Mouse (Mus musculus) urinary bladder, postnatal 14 days (tissue): Measurements from ENCODE around the gene Fnbp1.

Experiments used
- DNase-seq: peaks from one replicate; pipeline ENCODE4 v3.0.0; 2021; ENCODE audit warnings: low spot score

The Fnbp1 gene

DNA sequence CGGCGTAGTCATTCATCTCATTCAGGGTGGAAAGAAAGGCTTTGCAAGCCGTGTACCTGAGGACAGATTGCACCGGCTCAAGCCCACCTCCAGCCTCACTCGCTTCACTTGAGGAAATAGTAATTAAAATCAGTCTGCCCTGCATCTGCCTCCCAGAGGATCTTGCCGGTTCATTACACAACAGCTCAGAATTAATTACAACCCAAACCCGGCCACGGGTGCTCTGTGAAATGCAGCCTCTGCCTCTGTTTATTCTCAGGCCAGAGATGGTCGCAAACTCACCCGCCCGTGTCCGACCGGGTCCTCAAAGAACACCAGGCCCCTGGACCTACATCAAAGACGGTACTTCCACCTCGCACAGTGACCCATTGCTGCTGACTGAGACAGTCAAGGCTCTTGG is 45.7 kb downstream of the Fnbp1 start:
- no peak for DNase-seq

DNA sequence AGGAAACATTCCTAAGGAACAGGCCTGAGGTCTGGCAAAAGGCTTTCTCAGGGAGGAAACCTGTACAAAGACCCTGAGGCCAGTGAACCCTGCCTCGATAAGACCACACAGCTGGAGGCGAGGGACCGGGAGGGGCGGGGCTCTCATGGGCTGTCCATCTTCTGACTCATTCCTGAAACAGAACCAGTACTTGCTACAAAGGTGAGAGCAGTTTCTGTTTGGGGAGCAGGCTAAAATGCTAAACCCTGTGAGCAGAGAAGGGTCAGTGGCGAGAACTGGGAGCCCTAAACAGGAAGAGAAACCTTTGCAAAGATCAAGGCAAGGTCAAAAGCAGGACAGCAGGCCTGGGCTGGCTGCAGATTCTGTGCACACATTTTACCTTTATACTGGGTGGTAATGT is 47.2 kb downstream of the Fnbp1 start:
- peak; percentile 22 for DNase-seq

DNA sequence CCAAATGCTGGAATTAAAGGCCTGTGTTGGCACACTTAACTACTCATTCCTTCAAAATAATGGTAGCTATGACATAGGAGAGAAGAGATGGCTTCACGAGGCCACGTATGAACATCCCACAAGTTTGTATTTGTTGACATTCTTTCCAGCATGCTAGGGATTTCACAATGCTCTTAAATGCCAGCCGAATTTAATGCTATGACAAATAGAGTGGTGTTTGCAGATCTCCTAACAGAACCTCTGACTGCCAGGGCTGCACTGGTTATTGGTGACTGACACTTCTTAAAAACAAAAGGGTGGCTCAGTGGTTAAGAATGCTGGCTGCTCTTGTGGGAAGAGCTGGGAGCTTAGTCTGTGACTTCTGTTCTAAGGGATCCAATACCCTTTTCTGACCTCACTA is 48.9 kb downstream of the Fnbp1 start:
- DNase-seq = no peak

DNA sequence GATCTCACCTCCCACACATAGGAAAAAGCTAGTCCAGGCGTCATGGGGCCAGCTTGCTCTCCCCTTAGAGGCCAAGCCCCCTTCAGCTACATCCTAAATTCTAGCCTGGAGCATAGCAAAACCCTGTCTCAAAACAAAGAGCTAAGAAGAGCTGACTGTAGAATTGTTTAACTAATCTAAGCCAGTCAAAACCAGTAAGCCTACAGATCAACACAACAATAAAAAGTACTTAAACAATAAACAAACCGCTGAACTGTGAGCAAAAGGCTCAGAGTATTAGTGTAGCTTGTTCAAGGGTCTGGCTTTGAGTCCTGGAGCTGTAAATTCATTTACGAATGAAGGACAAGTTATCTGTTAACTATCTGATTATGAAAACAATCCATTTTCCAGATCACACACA is 50.6 kb downstream of the Fnbp1 start:
- no peak for DNase-seq

DNA sequence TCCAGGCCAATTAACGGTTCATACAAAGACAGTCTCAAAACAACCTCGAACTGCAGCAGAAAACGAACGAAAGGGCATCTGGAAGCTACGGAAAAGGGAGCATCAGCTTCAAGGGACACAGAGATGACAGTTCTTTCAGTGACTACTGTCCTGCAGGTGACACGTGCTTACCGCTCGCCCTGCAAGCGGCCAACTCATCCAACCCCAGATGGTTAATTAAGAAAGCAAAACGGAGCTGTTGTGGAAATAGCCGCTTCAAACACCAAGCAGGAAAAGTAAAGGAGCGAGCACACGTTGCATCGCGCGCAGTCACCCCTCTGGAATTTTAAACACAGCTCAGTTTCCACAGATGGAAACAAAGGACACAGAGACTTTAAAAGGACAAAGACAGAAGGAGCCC is 52.2 kb downstream of the Fnbp1 start:
- DNase-seq = no peak

DNA sequence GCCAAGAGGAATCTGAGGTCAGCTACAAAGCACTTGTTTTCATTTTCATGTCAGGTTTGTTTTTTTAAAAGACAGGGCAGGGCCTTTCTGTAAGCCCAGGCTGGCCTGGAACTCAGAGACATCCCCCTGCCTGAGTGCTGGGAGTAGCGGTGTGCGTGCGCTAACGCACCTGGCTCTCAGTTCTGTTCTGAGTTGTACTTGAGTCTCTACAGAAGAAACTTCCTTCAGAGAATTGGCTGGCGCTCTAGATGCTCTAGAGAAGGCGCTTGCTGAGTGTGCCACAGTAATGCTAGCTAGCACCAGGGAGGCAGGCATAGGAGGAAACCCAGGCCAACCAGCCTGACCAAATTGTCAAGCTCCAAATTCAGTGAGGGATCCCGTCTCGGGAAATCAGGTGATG is 52.9 kb downstream of the Fnbp1 start:
- DNase-seq = no peak

DNA sequence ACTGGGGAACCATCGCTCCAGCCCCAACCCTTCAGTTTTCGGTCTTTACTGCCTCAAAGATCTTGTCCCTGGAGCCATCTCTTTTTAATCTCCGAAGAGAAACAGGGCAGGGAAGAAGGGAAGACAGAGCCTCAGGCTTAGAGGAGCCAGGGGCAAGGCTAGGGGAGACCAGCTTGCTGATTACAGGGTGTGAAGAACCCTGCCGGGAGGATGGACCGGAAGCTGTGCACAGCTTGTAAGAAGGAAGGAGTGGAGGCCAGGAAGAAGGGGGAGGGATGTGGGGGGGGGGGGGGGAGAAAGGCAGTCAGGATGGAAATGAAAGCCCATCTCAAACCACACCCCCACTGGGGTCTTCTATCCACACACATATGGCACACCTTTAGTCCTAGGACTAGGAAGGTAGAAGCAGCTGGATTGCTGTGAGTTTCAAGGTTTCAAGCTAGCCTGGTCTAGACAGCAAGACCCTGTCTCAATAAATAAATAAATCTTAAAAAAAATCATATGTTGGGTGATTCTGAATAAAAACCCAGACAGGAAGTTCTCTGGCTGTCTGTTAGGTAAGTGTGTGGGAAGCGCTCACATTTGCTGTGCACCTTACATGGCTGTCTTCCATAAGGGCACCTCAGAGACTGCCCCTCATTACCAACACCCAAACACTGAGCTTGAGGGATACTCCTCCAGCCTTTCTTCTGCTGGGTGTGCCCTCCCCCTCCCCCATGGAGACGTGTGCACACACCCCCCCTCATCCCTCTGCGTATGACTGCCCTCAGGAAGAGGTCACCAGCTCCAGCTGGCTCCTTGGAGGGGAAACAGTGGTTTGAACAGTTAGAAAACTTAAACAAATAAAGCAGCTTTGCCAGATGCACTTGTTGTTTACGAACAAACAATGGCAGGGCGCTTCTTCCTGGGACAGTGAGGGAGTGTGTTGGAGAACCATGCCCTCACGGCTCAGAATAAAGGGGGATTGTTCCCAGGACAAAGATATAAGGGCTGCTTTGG is 53.8 kb downstream of the Fnbp1 start:
- peak; percentile 33 for DNase-seq

DNA sequence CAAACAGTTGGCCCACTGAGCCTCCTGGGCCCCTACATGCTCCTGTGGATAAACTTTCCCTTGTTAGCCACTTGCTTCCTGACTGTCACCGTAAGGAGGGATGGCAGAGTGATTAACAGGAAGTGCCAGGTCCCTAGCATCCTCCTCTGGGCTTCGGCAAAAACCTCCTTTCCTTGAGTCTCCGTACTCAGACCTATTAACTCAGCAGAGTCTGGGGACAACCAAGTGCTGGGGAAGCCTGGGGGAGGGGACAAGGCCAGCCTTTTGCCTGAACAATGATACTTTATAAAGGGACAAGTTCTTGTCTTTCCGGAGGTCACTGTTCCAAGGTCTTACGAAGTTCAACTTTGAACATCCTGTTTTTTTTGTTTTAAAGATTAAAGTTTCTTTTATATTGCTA is 54.7 kb downstream of the Fnbp1 start:
- DNase-seq = no peak

DNA sequence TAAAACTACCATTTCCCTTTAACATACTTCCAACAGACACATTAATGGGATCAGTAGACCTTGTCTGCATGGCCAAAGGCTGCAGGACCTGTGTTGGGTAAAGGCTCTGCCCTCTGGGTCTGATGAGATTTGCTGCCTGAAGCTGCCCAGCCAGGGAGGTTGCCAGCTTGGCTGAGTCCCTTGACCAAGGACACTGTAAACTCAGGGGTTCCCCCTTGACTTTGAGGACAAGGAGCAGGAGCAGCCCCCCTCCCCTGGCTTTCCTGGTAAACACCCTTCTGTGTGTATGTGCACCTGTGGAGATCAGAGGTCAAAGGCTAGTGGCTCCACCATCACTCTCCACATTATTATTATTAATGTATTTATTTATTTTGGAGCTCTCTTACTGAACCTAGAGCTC is 55.3 kb downstream of the Fnbp1 start:
- DNase-seq = no peak

DNA sequence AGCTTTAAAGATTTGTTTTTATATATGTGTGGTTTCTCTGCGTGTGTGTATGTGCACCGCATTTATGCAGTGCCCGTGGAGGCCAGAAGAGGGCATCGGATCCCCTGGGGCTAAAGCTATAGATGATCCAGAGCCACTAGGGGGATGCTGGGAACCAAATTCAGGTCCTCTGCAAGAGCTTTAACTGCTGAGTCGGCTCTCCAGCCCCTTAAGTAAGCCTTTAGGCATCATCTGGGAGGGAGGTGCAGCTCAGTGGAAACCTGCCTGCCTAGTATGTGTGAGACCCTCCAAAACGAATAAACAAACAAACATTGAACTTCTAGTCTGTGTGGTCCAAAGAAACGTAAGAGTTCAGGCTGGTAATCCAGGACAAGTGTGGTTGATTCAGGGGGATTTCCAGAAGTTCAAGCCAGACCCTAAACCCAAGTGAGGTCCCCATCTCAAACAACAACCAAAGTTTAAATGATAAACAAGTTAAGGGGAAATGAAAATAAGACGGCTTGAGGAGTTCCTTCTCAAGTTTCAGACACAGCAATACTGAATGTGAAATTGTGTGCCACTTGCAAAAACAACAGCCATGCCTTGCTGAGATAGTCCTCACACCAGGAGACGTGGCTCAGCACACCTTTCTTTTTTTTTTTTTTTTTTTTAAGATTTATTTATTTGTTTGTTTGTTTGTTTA is 57.5 kb downstream of the Fnbp1 start:
- DNase-seq = no peak

DNA sequence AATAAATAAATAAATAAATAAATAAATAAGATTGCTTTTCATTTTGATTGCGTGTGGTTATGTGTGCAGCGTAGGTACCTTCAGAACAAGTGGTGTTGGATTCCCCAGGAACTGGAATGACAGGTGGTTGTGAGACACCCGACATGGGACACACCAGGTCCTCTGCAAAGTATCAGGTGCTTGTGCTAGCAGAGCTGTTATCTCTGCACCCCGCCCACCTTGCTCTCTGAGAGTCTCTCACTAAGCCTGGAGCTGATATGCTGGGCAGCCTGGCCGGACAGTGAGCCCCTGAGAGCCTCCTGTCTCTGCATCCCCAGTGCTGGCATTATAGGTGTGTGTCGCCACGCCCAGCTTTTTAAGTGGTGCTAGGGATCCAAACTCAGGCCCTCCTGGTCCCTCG is 58.4 kb downstream of the Fnbp1 start:
- no peak for DNase-seq

DNA sequence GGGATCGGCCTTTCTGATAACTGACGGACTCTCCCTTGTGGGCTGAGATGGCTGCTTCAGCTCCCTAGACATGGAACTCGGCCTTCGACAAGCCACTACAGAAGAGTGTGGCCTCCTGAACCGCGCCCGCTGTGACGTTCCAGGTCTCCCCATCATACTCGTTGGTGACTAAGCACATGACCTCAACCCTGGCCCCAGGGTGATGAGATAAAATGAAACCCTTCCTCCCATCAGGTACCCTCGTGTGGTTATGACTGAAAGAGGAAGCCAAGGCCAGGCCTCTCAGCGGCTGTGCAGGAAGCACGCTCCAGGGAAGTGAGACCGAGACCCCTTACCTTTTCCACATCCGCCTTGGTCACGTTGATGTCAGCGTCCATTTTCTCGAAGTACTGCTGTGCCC is 59.2 kb downstream of the Fnbp1 start:
- no peak for DNase-seq

DNA sequence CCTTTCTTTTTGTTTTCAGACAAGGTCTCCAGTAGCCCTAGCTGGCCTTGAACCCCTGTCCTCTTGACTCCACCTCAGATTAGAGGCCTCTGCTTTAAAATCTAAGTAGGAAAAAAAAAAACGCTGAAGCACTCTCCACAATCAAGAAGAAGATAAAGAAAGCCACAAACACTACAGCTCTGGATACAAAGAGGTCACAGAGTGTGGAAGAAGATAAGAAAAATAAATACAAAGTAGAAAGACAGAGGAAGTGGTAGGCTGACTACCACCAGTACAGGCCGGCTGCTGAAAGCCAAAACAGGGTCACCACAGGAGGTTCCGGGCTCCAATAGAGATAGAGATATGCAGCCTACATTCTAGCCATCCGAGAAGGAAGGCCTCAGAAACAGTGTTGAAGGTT is 60.5 kb downstream of the Fnbp1 start:
- no peak for DNase-seq

DNA sequence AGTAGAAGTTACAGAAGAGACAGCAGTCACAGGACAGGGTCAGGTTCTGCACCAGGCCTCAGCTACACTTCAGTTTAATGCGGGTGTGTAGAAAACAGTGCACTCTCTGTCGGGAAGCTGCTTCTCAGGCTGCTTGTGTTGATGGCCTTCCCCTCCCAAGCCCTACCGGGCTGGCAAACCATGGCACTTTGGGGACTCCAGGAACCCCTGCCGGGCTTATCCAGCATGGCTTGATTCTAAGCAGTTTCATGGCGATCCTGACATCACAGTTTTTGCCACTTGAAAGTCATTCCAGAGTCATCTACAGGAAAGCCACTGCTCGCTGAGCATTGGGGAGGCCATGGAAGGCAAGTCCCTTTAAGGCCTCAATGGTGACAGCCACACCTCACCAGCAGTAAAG is 62.7 kb downstream of the Fnbp1 start:
- DNase-seq = no peak

DNA sequence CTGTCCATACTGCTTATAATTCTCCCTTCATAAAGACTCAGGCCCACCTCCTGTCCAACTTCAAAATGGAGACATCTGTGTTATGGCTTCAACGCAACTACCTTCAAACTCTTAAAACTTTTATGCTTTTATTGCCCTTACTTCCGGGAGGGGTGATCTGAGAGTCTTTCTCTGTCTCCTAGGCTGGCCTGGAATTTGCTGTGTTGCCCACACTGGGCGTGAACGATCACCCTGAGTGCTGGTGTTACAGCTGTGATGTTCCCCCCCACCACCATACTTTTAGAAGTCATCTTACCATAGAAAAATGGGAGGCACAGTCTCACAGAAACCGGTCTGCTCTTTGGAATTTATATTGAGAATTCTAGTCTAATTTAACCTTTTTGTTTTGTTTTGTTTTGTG is 64.2 kb downstream of the Fnbp1 start:
- no peak for DNase-seq

DNA sequence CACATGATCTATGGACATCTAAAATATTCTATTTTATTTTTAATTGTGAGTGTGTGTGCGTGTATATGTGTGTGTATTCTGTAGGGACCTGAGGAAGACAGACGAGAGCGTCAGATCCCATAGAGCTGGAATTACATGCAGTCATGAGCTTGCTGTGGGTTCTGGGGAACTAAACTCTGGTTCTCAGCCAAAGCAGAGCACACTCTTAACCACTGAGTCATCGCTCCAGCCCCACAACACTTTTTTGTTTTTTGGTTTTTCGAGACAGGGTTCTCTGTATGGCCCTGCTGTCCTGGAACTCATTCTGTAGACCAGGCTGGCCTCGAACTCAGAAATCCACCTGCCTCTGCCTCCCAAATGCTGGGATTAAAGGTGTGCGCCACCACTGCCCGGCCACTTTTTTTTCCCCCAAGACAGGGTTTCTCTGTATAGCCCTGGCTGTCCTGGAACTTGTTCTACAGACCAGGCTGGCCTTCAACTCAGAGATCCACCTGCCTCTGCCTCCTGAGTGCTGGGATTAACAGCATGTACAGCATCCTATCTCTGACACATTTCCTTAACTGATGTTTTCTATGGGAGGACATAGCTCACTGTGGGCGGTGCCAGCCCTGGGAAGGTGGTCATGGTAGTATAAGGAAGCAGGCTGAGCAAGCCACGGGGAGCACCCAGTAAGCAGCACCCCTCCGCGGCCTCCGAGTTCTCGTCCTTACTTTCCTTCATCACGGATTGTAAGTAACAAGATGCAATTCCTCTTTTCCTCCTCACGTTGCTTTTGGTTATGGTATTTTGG is 65.3 kb downstream of the Fnbp1 start:
- no peak for DNase-seq

DNA sequence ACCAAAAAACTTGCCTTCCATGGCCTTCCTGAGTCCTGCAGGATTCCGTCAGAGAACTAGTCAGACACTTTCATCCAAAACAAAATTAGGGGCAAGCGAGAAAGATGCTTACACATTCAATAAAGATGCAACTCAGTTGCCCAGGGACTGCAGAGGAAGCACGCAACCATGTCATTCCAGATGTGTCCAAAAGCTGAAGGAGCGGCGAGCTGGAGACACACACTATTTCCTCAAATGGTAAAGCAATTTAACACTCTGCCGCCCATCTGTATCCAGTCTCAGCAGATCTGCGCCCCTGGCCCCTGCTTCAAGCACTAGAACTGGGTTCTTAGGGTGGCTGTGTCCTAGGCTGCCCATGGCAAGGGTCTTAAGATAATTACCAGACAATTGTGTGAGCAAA is 66.0 kb downstream of the Fnbp1 start:
- DNase-seq = no peak

DNA sequence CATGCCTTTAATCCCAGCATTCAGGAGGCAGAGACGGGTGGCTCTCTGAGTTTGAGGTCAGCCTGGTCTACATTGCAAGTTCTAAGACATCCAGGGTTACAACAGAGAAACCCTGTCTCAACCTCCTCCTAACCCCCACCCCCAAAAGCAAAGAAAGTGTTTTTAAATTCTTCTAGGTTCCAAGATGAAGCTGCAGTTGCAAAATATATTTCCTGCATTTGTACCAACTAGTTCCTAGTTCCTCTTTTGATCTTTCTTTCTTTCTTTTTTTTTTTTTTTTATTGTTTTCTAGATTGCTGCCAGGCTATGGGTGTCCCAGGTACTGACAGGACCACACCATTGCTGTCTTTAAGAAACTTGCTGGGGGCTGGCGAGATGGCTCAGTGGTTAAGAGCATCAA is 66.6 kb downstream of the Fnbp1 start:
- no peak for DNase-seq

DNA sequence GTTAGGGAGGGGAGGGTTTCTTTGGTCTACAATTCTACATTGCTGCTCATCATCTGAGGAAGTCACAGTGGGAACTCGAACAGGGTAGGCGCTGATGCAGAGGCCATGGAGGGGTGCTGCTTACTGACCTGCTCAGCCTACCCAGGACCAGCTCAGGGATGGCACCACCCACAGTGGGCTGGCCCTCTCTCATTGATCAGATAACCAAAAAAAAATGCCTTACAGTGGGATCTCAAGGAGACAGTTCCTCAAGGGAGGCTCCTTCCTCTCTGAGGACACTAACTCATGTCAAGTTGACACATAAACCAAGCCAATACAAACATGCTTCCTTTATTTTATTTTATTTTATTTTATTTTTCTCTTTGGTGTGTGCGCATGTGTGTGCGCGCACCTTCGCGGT is 72.3 kb downstream of the Fnbp1 start:
- no peak for DNase-seq

DNA sequence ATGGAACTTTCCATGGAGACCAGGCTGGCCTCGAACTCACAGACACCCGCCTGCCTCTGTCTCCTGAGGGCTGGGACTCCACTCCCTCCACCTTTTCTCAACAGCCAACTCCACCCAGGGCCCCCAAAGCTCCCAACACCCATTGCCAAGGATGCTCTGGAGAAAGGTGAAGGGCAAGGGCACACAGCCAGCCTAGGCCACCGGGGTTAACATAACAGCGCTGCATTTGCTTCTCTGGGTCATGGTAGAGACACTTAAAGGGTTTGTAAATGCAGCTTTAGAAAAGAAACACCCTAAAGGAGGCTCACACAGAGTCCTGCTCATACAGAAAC is 72.7 kb downstream of the Fnbp1 start:
- DNase-seq = no peak

DNA sequence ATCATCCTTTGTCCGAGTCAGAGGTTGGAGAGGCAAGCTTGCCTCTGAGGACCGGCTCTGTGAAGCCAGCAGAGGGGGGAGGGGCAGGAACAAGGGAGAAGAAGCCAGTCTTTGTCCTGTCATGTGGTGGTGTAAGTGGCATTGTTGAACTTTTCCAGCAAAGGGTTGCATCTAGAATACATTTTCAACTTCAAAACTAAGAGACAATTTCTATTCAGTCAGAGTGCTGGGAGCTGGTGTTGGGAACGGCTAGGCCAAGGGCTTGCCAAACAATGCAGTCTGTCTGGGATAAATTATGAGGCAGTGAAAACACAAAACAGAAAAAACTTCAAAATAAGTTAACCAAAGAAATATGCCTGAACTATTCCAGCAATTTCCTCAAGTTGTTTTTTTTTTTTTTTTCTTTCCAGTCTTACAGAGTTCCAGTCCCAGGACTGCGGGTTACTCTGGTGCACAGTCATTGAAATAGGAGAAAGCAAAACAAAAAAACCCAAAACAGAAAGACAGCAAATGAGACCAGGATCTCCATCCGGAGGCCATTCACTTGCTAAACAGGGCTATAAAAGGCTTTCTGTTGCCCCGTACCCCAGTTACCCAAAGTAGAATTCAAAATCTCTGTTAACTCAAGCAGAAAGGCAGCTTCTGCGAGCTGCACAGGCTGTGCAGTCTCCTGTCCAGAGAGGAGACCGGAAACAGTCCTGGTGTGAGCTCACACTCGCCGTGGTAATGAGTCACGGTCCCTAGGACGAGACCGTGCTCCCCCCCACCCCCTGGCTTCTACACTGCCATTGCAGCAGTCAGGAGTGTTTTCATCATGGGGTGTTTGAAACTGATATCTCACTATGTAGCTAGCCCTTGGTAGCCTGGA is 73.3 kb downstream of the Fnbp1 start:
- DNase-seq = no peak

DNA sequence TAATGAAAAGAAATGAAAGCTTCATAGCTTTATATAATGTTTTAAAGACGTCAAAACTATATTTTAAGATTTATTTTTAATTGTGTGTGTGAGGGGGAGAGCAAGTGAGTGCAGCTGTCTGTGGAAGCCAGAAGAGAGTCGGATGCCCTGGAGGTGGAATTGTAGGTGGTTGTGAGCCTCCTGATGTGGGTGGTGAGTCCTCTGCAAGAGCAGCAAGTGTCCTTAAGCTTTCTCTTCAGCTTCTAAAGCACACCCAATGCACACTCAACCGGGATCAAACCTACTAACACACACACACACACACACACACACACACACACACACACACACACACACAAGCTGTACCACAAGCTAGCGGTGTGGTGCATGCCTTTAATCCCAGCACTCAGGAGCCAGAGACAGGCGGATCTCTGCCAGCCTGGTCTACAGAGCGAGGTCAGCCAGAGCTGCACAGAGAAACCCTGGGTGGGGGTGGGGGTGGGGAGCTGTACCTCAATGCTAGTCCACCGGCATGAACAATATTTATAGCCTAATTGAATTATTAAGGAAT is 74.0 kb downstream of the Fnbp1 start:
- DNase-seq = no peak
